Mouse (Mus musculus): ENCODE data around the gene Aif1l. TPM values are rescaled to one million over a fixed set of nuclear protein-coding genes. Genes with fewer than 3 reads are reported as not detected.

Gene Aif1l
- total RNA-seq, 2 experiments from 2014 or later: 2.5 to 3.5 TPM

DNA sequence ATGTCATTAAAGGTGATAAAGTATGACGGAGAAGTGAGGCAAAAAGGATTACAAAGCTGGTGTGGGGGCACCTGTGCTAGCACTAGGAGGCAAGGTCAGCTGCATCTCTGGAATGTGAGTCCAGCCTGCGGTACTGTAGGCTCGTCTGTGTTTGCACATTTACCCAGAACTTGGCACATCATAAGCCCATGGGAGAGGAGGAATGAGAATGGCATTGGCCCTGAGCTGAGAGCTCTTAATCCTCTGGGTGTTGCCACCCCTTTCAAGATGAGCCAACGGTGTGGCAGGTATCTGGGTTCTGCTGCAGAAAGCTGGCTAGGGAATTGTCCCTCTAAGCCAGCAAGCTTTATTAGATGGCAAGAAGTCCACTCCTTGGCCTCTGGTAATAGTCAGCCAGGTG lies 69.8 kb downstream of the Aif1l start:
- no peak for DNase-seq

DNA sequence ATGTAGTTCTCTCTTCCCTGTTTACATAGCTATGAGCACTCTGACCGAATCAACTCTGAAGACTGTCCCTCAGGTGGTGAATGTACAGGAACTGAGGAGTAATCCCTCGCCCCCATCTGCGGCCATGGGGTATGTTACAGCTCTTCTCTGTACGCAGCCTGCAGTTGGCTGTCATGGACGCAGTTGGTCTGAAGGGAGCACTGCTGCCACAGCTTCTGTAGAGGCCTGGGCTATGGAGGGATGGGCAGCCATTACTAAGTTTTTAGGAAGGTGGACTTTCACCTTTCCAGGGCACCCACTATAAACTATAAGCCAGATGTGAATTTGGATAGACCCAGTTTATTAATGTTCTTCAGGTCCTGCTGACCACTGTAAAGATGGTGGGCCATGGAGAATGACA lies 70.3 kb downstream of the Aif1l start:
- no peak for DNase-seq

Other genes starting within 250 kb of the Aif1l start
- gene Qrfp, start 139.6 kb upstream of the Aif1l start, total RNA-seq (2021): under 1 TPM in 1 of 2 experiments, not detected in 1; 0.10 TPM
- not detected for gene Fibcd1, start 104.1 kb upstream of the Aif1l start, total RNA-seq (2021)
- gene Lamc3, start 62.8 kb upstream of the Aif1l start, total RNA-seq (2021): under 1 TPM; 0.67 to 0.75 TPM
- gene Nup214, start 24.3 kb downstream of the Aif1l start, total RNA-seq (2021): 10 to 100 TPM; 27.7 to 36.7 TPM
- 10 to 100 TPM; 15.0 to 23.0 TPM for gene Fam78a, start 134.7 kb downstream of the Aif1l start, total RNA-seq (2021)
- gene Plpp7, start 145.4 kb downstream of the Aif1l start, total RNA-seq (2021): 10 to 100 TPM; 27.3 to 38.3 TPM
- 10 to 100 TPM; 83.5 to 86.2 TPM for gene Prrc2b, start 200.9 kb downstream of the Aif1l start, total RNA-seq (2021)

All from heart, adult 18-20 months (tissue).